ENCODE assay signal across 8 mouse cellular contexts in genomic region chr5:89883051-89883907, GRCm38 (mm10). TPM values are rescaled to one million over a fixed set of nuclear protein-coding genes. Genes with fewer than 3 reads are reported as not detected.
DNase-seq lines count a peak whose midpoint lies in the region; ATAC-seq and TF ChIP-seq lines count a peak whose summit lies in the region.

Gene Adamts3, minus strand, starts transcription at chr5:89883334.

- peaks cover 6% of the 10 kb centered on the region; the same call in 1 of the 2 replicates for H3K4me1 ChIP-seq in hindbrain, embryonic 14.5 days (replicated peaks; ENCODE audit: control insufficient read depth, insufficient read depth, low read length)

- peak; percentile 90 for ATAC-seq in hindbrain, embryonic 14.5 days (ENCODE audit: low FRiP score)

- under 1% methylated on average over 65 of the region's 78 CpGs for WGBS in hindbrain, embryonic 14.5 days

- H3K9ac ChIP-seq in hindbrain, embryonic 14.5 days = peak within 1 kb of the TSS; percentile 79

- DNase-seq in adrenal gland, adult 2 months = peak; percentile 85
- peak; percentile 39 to 42 for DNase-seq in cerebellum, postnatal 4 days (ENCODE audit: low spot score in 2 of 2)
- DNase-seq in gastrocnemius, adult 2 months = peak; percentile 71
- DNase-seq in hindbrain, embryonic 14.5 days (ENCODE audit: low spot score) = peak; percentile 57
- peak; percentile 55 to 57 for DNase-seq in layer of hippocampus, postnatal 36 days
- DNase-seq in lung, postnatal 25 days (ENCODE audit: low spot score) = peak; percentile 16
- peak; percentile 74 for DNase-seq in retina, embryonic 14.5 days (ENCODE audit: low spot score)
- peak; percentile 18 to 38 for DNase-seq in urinary bladder, postnatal 36 days (ENCODE audit: low spot score in 2 of 2)

- H3K27ac ChIP-seq in gastrocnemius, adult 2 months = peak within 1 kb of the TSS; percentile 80
- no peak within 1 kb of the TSS for H3K27ac ChIP-seq in hindbrain, embryonic 14.5 days

- no peaks in the 10 kb centered on the region for H3K9me3 ChIP-seq in hindbrain, embryonic 14.5 days (ENCODE audit: control insufficient read depth, low read length)

- H3K27me3 ChIP-seq in hindbrain, embryonic 14.5 days (ENCODE audit: control insufficient read depth, insufficient read depth, low read length) = 0 out of 2 replicates have a peak, but pooled peaks cover 5% of the 10 kb centered on the region

- peak within 1 kb of the TSS; percentile 88 for H3K4me3 ChIP-seq in gastrocnemius, adult 2 months
- peak within 1 kb of the TSS; percentile 83 for H3K4me3 ChIP-seq in hindbrain, embryonic 14.5 days (replicated peaks; ENCODE audit: low read length)

- intact Hi-C loops in gastrocnemius, adult 2 months (cut with DNase I) = loop anchor here (5.0 kb wide), 1 partner anchor 41 kb away; no protein-coding TSS in a partner anchor

- H3K4me2 ChIP-seq in hindbrain, embryonic 14.5 days (replicated peaks) = peak within 1 kb of the TSS; percentile 98

- no peaks in the 10 kb centered on the region for H3K36me3 ChIP-seq in hindbrain, embryonic 14.5 days (replicated peaks; ENCODE audit: control insufficient read depth, insufficient read depth)

- no peak for TF ChIP-seq CTCF in gastrocnemius, adult 2 months (IDR thresholded peaks at IDR 0.05)

RNA-seq across cellular contexts. Expression of gene Adamts3, which starts in this region (rescaled TPM):
- 1 to 10 TPM; 4.3 to 4.5 TPM for total RNA-seq in adrenal gland, adult 2 months (2021)
- 1.7 and 2.3 TPM in 2 replicates for polyA plus RNA-seq in adrenal gland, adult 2 months (2012; rRNA removed)
- total RNA-seq in gastrocnemius, adult 2 months (2021) = 1 to 10 TPM in 1 of 2 experiments, under 1 TPM in 1; 0.87 to 3.4 TPM
- polyA plus RNA-seq in hindbrain, embryonic 14.5 days (2014; fragmentation: Nextera tagmentation; extraction: Ambion mirVana) = 7.6 and 7.7 TPM in 2 replicates
- total RNA-seq in layer of hippocampus, postnatal 36 days (2021) = 10 to 100 TPM; 26.2 to 27.7 TPM

Comparison
In these comparisons a context has a peak if more than half of its experiments do, and no peak if none do; other contexts are left out.
1. RNA of gene Adamts3 (total RNA-seq): 26.2 to 27.7 TPM in layer of hippocampus, postnatal 36 days; 4.3 to 4.5 TPM in adrenal gland, adult 2 months and 0.87 to 3.4 TPM in gastrocnemius, adult 2 months; every median in the first group is over 4 times any median in the second.
2. DNase-seq: peak in every context shown above with its lines; median percentile 85 in adrenal gland, adult 2 months; 74 in retina, embryonic 14.5 days; 71 in gastrocnemius, adult 2 months; 57 in hindbrain, embryonic 14.5 days; 56 in layer of hippocampus, postnatal 36 days; 40 in cerebellum, postnatal 4 days; 28 in urinary bladder, postnatal 36 days; 16 in lung, postnatal 25 days.